Mouse (Mus musculus): ENCODE results near the gene Utp3. TPM values are rescaled to one million over a fixed set of nuclear protein-coding genes. Genes with fewer than 3 reads are reported as not detected.

The Utp3 gene
- polyA plus RNA-seq (2011; ENCODE audit: insufficient read depth, insufficient read length, low replicate concordance, missing spikeins), result 35.7 and 67.6 TPM in 2 replicates

GRCm38 (mm10) chr5:88554086-88554886 is at the start of gene Utp3:
Gene Utp3, plus strand, starts transcription at chr5:88554462.
- WGBS, result under 1% methylated on average over 72 of the region's 76 CpGs
- TF ChIP-seq CTCF (IDR thresholded peaks at IDR 0.05; ENCODE audit: control insufficient read depth, insufficient read depth, low read length) (peak; percentile 81), POLR2A (IDR thresholded peaks at IDR 0.05; ENCODE audit: borderline replicate concordance, control insufficient read depth, low read depth, low read length) (peak; percentile 91; the same call in 1 of the 2 replicates)
- peak within 1 kb of the TSS; percentile 93 for H3K4me3 ChIP-seq (replicated peaks; ENCODE audit: control insufficient read depth, low read depth, low read length)
- H3K27ac ChIP-seq (ENCODE audit: control insufficient read depth, insufficient read depth, low read depth, low read length, poor library complexity), result peak within 1 kb of the TSS; percentile 94
- H3K4me1 ChIP-seq (ENCODE audit: control insufficient read depth, insufficient read depth, low read length), result peaks cover 2% of the 10 kb centered on the region; the same call in 1 of the 2 replicates

GRCm38 (mm10) chr5:88508555-88508954 is 45.7 kb upstream of the Utp3 start:
- H3K27ac ChIP-seq (ENCODE audit: control insufficient read depth, insufficient read depth, low read depth, low read length, poor library complexity), result no peak overlapping the region; the same call in 1 of the 2 replicates

DNA sequence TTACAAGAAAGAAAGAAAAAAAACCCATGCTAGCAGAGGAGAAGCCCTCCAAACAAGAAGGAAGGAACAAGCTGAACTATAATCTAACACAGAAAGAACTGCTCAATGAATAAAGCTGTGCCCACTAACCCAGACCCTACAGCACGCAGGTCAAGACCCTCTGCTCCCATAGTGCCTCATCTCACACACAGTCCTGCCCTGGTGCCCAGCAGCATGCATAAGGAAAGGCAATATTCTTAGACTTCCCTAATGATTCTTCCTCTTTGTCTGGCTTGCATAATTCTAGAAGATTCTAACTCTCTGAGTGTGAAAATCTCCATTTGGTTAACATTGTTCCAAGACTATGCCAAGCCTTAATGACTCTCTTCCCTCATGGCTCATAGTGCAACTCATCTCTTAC is 45.3 kb upstream of the Utp3 start:
- 53% methylated on average over 1 of the region's 1 CpGs for whole genome bisulfite sequencing
- H3K27ac ChIP-seq (ENCODE audit: control insufficient read depth, insufficient read depth, low read depth, low read length, poor library complexity), result peak overlapping the region; percentile 51; the same call in 1 of the 2 replicates
- H3K4me3 ChIP-seq (replicated peaks; ENCODE audit: control insufficient read depth, low read depth, low read length), result no peak overlapping the region
- peaks cover 2% of the 10 kb centered on the region for H3K4me1 ChIP-seq (ENCODE audit: control insufficient read depth, insufficient read depth, low read length)
- no peak for TF ChIP-seq POLR2A (IDR thresholded peaks at IDR 0.05; ENCODE audit: borderline replicate concordance, control insufficient read depth, low read depth, low read length)
- TF ChIP-seq CTCF (IDR thresholded peaks at IDR 0.05; ENCODE audit: control insufficient read depth, insufficient read depth, low read length), result no peak

More at GRCm38 (mm10) chr5:88508555-88508954, 45.7 kb upstream of the Utp3 start:
- H3K4me1 ChIP-seq (ENCODE audit: control insufficient read depth, insufficient read depth, low read length), result peaks cover 2% of the 10 kb centered on the region
- no peak overlapping the region for H3K4me3 ChIP-seq (replicated peaks; ENCODE audit: control insufficient read depth, low read depth, low read length)
- WGBS, result 0% methylated on average over 1 of the region's 1 CpGs
- TF ChIP-seq CTCF (IDR thresholded peaks at IDR 0.05; ENCODE audit: control insufficient read depth, insufficient read depth, low read length) (no peak), POLR2A (IDR thresholded peaks at IDR 0.05; ENCODE audit: borderline replicate concordance, control insufficient read depth, low read depth, low read length) (no peak)

DNA sequence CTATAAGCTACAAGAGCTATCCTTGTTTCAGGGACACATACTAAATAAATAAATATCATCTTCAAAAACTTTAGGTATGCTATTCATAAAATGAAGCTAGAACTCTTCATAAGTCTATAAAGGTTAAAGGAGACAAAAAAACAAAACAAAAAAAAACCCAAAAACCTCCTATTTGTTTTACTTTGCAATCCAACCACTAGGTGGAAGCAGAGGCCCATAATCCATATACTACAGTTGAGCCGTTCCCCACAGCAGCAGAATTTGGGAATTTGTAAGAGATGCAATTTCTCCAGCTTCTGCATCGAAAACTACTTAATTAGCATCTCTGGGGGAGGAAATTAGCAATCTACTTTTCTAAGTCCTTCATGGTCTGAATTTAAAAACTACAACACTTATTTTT is 35.0 kb upstream of the Utp3 start:
- 3% methylated on average over 2 of the region's 2 CpGs for WGBS
- TF ChIP-seq POLR2A (IDR thresholded peaks at IDR 0.05; ENCODE audit: borderline replicate concordance, control insufficient read depth, low read depth, low read length) (no peak), CTCF (IDR thresholded peaks at IDR 0.05; ENCODE audit: control insufficient read depth, insufficient read depth, low read length) (no peak)
- no peak overlapping the region for H3K27ac ChIP-seq (ENCODE audit: control insufficient read depth, insufficient read depth, low read depth, low read length, poor library complexity)
- H3K4me1 ChIP-seq (ENCODE audit: control insufficient read depth, insufficient read depth, low read length), result no peaks in the 10 kb centered on the region
- H3K4me3 ChIP-seq (replicated peaks; ENCODE audit: control insufficient read depth, low read depth, low read length), result no peak overlapping the region

DNA sequence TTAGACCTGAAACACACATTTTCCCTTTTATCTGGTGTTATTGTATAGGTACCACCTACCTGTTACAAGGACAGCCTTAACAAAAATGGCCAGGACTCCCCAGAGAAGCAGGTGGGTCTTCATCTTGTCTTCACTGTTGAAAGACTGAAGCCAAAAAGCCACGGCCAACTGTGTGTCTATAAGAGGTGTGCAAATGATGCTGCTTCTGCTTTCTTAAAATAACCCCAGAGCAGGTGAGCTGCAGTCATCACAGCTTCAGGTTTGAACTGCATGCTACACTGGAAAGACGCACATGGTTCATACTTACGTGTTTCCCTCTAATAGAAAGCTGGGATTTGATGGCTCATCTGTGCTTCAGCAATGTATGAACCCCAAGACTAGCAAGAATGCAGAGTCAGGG is 26.6 kb upstream of the Utp3 start, which contains the start of gene Jchain:
Gene Jchain, minus strand, starts transcription at position 235 of the 400 bp plus-strand sequence.
- Histone ChIP-seq H3K27ac (ENCODE audit: control insufficient read depth, insufficient read depth, low read depth, low read length, poor library complexity) (no peak within 1 kb of the TSS), H3K4me1 (ENCODE audit: control insufficient read depth, insufficient read depth, low read length) (no peaks in the 10 kb centered on the region), H3K4me3 (replicated peaks; ENCODE audit: control insufficient read depth, low read depth, low read length) (no peak within 1 kb of the TSS)
- TF ChIP-seq CTCF (IDR thresholded peaks at IDR 0.05; ENCODE audit: control insufficient read depth, insufficient read depth, low read length) (no peak), POLR2A (IDR thresholded peaks at IDR 0.05; ENCODE audit: borderline replicate concordance, control insufficient read depth, low read depth, low read length) (no peak)
- 78% methylated on average over 3 of the region's 3 CpGs for WGBS

DNA sequence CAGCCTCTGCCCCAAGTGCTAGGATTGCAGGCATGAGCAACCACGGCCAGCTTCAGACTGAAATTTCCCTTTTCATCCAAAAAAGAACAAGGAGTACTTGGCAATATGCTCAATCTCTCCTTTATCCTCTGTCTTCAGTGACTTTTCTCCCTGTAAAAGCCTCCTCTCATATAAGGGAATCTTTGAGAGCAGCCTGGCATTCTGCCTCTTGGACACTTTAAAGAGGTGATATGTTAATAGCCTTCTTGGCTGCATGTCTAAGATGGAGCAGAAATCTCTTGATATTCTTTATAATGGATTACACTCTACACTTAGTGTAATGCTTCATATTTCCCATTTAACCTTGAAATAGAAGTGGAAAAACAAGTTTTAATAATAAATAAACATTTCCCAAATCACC is 23.4 kb upstream of the Utp3 start:
- H3K4me3 ChIP-seq (replicated peaks; ENCODE audit: control insufficient read depth, low read depth, low read length), result no peak overlapping the region
- H3K27ac ChIP-seq (ENCODE audit: control insufficient read depth, insufficient read depth, low read depth, low read length, poor library complexity), result no peak overlapping the region
- no peaks in the 10 kb centered on the region for H3K4me1 ChIP-seq (ENCODE audit: control insufficient read depth, insufficient read depth, low read length)
- no peak for TF ChIP-seq POLR2A (IDR thresholded peaks at IDR 0.05; ENCODE audit: borderline replicate concordance, control insufficient read depth, low read depth, low read length)
- TF ChIP-seq CTCF (IDR thresholded peaks at IDR 0.05; ENCODE audit: control insufficient read depth, insufficient read depth, low read length), result no peak
- WGBS, result 63% methylated on average over 1 of the region's 1 CpGs

GRCm38 (mm10) chr5:88534697-88535096 is 19.6 kb upstream of the Utp3 start:
- TF ChIP-seq POLR2A (IDR thresholded peaks at IDR 0.05; ENCODE audit: borderline replicate concordance, control insufficient read depth, low read depth, low read length), result no peak
- TF ChIP-seq CTCF (IDR thresholded peaks at IDR 0.05; ENCODE audit: control insufficient read depth, insufficient read depth, low read length), result no peak
- Histone ChIP-seq H3K4me1 (ENCODE audit: control insufficient read depth, insufficient read depth, low read length) (no peaks in the 10 kb centered on the region; the same call in 1 of the 2 replicates), H3K27ac (ENCODE audit: control insufficient read depth, insufficient read depth, low read depth, low read length, poor library complexity) (no peak overlapping the region), H3K4me3 (replicated peaks; ENCODE audit: control insufficient read depth, low read depth, low read length) (no peak overlapping the region)
- WGBS, result 63% methylated on average over 3 of the region's 3 CpGs

DNA sequence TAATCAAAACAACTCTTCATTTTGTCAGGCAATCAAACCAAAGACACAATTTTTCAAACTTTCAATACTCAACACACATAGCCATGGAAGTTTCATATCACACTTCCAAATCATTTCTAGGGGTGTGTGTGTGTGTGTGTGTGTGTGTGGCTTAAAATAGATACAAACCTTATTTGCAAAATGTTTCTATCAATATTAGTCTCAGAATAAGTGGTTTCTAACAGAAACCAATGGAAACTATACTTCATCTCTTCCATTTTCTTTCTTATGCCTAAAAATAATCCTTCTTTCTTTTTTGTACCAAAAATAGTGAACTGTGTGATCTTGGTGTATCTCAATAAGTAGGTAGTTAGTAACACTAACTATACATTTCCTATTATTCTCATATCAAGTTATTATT is 13.4 kb upstream of the Utp3 start:
- no peaks in the 10 kb centered on the region; the same call in 1 of the 2 replicates for H3K4me1 ChIP-seq (ENCODE audit: control insufficient read depth, insufficient read depth, low read length)
- no peak overlapping the region for H3K4me3 ChIP-seq (replicated peaks; ENCODE audit: control insufficient read depth, low read depth, low read length)
- H3K27ac ChIP-seq (ENCODE audit: control insufficient read depth, insufficient read depth, low read depth, low read length, poor library complexity), result no peak overlapping the region
- TF ChIP-seq CTCF (IDR thresholded peaks at IDR 0.05; ENCODE audit: control insufficient read depth, insufficient read depth, low read length) (no peak), POLR2A (IDR thresholded peaks at IDR 0.05; ENCODE audit: borderline replicate concordance, control insufficient read depth, low read depth, low read length) (no peak)
